Mouse (Mus musculus) ES-Bruce4 (cell line): Measurements from ENCODE around the gene BC005537.

ENCODE experiments used
- CTCF ChIP-seq: IDR thresholded peaks from one replicate; pipeline ENCODE4 v1.8.1; 2011; ENCODE audit warnings: low read depth, low read length
- POLR2A ChIP-seq: IDR thresholded peaks from one replicate; pipeline ENCODE4 v1.8.1; 2011; ENCODE audit warnings: low read length; ENCODE audit not compliant: insufficient read depth

- TF ChIP-seq CTCF, result no peak
- TF ChIP-seq POLR2A, result no peak
Measured at GRCm38 (mm10) chr13:24787477-24787876, 14.0 kb upstream of the BC005537 start.
